Mouse (Mus musculus) urinary bladder, postnatal 36 days (tissue): ENCODE results near the gene Scml4.
A peak's percentile ranks its signal among the peaks of the same experiment; 100 is the strongest.

ENCODE experiments used
- DNase-seq, 2 experiments: peaks; one replicate each; pipeline ENCODE4 v3.0.0; 2022; ENCODE audit warnings: low spot score in 2 of 2, mixed read lengths in 1 of 2

Gene Scml4

DNA sequence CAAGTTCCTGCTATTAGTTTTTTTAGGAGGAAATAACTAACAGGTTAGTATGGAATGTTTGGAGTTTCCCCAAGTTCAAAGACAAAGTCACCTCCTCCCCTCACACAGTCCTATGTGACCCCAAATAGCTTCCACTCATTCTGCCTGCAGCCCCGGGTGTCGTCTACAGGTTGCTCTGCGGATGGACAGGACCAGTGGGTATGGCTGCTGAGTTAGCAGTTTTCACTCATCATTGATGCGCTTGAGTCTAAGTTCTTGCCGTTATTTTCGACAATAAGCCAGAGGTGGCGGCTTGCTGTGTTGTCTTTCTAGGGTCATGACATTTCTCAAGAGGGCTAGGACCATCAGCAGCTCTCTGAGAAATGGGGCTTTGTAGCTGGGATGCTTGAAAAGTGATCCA, 1.3 kb downstream of the Scml4 start:
- no peak for DNase-seq

DNA sequence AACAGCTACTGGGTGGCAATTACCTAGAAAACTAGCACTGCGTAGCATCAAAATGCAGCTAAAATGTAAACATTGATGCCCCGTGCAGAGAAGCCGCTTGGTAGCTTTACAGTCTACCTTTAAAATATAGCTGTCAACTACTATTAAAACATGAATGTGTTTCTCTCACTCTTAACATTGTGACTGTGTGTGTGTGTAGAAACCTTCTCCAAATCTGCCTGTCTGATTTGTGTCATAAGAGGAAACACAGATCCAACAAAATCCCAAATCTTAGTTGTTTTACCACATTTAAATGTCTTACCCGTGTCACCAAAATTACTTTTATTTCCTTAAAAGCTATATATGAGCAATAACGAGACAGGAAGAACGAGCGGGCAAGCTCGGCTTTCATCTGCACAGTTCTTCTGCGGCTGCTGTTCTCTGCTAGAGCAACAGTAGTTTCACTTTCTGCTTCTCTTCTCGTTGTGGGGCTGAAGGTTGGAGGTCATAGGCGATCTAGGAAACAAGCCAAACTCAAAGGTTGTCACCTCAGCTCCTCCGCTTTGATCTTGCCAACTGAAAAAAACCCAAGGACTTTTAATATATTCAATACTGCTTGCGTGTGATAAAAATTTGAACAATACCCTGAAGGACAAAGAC, 2.1 kb downstream of the Scml4 start:
- DNase-seq: peak in 1 of 2 experiments; percentile 20

- no peak for DNase-seq
Measured at GRCm38 (mm10) chr10:42862806-42863205, 2.6 kb downstream of the Scml4 start.

- DNase-seq: peak in 1 of 2 experiments; percentile 40
Measured at GRCm38 (mm10) chr10:42863621-42864391, 3.6 kb downstream of the Scml4 start.

DNA sequence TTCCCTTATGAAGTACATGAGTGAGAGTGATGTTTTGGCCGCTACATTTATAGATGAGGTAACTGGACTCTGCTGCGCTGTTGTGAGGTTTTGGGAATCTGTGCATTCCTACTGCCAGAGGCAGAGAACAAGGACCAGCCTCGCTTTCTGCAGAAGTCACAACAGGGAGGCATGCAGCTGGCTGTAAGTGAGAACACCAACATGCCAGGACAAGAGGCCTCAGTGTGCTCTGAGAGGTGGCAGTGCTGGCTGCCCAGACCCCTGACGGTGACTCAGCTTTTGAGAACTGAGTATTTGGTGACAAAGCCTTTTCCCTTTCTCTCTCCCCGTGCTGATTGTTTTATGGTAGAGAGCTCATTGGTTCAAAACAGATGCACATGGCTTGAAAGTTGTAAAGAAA, 4.5 kb downstream of the Scml4 start:
- DNase-seq: peak in 1 of 2 experiments; percentile 17

DNA sequence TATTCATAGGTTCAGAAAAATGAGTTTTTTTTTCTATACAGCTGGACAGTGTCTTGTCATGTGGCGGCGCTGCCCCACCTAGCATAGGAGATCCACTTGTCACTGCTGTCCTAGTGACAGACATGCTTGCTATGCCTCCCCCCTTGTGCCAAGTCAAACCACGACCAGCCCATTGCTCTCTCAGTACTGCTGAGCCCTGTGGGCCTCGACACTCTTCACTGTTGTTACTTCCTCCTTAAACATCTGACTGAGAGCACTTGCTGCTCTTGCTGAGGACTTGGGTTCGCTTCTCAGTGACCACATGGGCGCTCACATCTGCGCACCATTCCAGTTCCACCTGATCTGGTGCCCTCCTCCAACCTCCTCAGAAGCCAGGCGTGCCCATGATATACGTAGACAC, 8.2 kb downstream of the Scml4 start:
- no peak for DNase-seq

DNA sequence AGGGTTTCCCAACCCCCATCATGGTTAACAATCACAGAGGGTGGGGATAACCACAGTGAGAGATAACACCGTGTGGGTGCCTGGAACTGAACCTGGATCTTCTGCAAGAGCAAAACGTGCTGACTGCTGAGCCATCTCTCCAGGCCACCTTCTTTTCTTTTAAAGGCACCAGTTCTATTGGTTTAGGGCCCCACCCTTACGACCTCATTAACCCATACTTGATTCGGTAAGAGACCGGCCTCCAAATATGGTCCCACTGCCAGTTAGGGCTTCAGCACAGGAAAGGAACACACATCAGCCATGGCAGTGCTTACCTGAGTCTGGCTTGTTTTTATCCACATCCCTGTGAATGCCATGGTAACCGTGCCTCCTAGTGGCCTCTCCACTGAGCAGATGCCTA, 9.3 kb downstream of the Scml4 start:
- no peak for DNase-seq

GRCm38 (mm10) chr10:42872269-42873010, 12.3 kb downstream of the Scml4 start:
- DNase-seq: no peak

DNA sequence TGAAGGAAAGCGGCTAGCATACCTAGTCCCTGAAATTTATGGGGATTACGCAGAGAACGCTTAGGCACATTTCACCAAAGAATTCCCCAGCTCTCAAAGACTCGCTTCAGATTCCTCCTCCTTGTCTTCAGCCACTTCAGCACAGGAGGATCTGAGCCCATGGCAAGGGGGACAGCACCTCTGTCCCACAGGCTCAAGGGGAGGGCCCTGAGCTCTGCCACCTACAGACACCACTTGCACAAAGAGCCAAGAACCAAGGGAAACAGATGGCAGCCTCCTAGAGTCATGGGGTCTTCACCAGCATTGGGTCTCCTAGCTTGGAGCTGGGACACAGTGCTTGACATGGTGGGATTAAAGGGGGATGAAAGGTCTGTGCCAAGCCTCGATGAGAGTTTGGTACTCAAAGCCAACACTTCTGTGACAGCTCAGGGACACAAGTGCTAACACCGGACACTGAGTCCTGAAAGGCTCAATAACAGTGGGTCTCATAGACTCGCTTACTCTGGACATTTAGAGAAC, 13.0 kb downstream of the Scml4 start:
- DNase-seq: no peak

GRCm38 (mm10) chr10:42876172-42876571, 16.0 kb downstream of the Scml4 start:
- no peak for DNase-seq

DNA sequence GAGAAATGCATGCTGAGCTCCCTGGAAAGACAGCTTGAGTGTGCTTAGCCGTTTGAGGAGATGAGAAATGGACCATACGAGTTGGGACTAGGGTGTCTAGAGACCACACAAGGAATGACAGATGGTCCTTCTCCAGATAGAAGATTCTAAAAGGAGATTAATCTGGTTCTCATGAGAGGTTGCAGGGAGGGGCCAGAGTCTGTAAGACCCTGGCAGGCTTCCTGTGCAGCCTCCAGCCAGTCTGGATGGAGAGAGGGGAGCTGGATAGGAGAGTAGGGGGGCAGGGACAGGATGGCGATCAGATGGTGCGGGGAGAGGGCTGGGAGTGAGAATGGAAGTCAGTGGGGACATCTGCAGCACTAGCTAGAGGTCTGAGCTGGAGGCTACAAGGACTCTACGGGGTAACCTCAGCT, 19.1 kb downstream of the Scml4 start:
- DNase-seq: no peak

DNA sequence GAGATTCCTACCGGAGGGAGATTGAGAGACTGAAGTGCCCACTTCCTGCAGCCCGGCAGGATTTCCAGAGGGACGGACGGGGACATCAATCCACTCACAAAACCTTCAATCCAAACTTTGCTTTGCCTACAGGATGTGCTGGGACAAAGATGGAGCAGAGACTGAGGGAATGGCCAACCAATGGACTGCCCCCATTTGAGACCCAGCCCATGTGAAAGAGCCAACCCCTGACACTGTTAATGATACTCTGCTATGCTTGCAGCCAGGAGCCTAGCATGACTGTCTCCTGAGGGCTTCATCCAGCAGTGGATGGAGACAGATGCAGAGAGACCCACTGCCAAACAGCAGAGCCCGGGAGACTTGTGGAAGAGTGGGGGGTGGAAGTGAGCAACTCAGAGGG, 19.5 kb downstream of the Scml4 start:
- DNase-seq: no peak

DNA sequence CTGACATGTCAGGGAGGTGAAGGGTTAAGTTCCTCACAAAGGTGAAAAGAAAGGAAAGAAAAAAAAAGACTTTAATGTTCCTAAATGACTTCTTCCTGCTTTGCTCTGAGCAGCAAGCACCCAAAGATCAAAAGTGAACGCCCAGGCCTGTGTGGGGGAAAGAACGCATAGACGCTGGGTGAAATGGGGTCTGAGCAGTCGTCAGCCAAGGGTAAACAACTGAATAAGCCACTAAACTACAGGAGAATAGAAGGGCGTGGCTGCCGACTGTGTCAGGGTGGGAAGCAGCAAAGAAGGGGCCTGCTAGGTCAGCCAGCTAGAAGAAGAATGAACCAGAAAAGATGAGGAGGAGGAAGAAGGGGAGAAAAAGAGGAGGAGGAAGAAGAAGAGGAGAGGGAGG, 26.9 kb downstream of the Scml4 start:
- no peak for DNase-seq

DNA sequence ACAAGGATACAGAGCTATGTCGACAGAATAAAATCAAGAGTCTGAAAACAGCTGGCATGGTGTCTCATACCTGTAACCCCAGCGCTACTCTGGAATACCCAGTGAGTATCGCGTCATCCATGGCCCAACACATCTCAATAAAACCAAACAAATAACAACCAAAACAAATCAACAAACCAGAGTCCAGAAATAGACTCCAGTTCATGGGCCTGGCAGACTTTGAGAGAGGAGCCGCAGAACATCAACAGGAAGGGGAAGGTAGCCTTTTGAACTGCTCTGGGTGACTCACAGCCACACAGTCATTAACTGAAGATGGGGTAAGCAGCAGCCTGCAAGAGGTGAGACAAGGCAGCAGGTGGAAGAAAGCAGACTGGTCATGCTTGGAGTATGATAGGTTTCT, 28.1 kb downstream of the Scml4 start:
- no peak for DNase-seq

DNA sequence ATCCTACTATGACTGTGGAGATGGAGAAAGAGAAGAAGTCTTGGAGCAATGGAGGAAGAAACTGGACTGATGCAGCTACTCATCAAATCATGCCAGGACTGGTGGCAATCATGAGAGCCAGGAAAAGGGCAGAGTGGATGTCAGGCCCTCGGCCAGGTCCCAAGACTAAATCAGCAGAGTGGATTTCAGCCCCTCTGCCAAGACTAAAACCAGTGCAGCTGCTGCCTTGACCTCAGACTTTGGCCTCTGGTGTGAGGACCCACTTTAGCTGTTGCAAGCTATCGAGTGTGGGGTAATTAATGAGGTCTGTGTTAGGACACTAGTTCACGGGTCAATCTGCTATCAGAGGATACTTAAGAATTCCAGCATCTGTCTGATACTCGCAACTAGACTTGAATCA, 30.2 kb downstream of the Scml4 start:
- no peak for DNase-seq

- DNase-seq: no peak
Measured at GRCm38 (mm10) chr10:42892250-42892649, 32.1 kb downstream of the Scml4 start.

DNA sequence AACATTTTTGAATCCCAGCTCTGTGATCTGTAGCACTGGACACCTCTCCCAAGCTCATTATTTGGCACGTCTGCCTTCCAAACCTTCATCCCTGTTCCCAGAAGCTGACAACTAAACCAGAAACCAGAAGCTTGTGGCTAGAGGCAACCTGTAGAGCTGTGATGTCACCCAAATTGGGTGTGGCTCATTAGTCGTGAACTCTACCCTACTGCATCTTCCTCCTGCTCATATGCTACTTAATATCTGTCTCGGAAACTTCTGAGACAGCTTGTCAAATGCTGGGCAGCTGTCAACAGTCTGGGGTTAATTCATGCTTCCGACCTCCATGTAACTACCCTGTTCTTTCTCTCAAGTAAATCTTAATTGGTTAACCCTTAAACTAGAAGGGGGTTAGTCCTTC, 32.8 kb downstream of the Scml4 start:
- DNase-seq: no peak

- no peak for DNase-seq
Measured at GRCm38 (mm10) chr10:42893857-42894256, 33.7 kb downstream of the Scml4 start.

DNA sequence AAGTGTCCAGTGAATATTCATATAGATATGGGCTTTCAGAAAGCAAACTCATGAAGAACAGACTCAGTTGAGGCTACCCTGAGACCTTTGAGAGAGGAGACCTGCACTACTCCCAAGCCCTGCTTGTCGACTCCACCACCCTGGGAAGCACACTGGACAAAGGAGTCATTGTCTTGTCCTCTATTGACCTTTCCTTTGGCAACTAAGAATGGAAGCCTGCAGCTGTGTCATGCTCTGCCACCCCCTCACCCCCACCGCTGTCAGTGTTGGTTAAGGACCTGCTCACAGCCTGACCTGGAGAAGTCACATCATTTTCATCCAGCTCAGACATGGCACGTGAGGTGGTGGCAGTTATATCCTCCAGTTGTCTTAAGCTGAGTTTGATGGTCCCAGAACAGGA, 34.1 kb downstream of the Scml4 start:
- DNase-seq: no peak

DNA sequence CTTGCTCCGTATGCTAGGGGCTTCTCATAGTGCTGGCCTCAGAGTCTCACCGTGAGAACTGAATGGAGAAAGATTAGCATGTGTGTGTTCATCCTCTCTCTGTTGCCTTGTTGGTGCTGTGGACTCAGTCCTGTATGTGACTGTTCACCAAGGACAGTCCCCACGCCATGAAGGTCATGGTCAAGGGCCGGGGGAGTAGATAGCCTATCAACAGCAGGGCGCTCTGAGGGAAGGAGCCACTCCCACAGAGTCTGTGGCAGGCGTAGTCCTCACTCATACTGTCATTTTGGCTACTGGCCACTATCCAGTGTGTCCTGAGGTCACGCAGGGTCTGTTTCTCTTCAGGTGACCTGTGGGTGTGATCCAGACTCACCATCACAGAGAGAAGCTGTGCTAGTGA, 34.5 kb downstream of the Scml4 start:
- no peak for DNase-seq

DNA sequence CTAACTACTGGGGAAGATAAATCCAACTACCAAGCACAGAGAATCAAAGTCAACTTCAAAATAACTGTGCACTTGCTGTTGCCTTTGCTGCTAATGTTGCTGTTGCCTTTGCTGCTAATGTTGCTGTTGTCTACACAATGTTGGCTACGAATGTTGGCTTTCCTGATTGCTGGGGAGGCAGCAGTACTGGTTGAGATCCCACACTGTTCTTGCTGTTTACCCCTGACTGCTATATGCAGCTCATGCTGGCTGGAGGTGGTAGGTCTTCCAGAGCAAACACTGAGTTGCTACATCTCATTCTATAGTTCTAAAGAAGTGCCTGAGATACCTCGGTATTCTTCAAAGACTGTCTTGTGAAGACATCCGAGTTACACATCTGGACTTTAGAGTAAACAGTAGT, 36.5 kb downstream of the Scml4 start:
- no peak for DNase-seq

DNA sequence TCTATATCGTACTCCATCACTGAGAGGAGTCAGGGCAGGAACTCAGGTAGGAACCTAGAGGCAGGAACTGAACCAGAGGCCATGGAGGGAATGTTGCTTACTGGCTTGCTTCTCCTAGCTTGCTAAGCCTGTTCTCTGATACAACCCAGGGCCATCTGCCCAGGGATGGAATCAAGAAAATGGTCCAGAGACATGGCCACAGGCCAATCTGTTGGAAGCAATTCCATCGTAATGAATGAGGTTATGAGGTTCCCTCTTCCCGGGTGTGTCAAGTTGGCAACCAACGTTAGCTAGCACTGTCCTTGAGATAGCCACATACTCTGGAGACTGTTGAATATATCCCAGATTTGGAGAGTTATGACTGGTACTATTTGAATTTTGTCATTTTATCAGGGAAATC, 37.0 kb downstream of the Scml4 start:
- no peak for DNase-seq

DNA sequence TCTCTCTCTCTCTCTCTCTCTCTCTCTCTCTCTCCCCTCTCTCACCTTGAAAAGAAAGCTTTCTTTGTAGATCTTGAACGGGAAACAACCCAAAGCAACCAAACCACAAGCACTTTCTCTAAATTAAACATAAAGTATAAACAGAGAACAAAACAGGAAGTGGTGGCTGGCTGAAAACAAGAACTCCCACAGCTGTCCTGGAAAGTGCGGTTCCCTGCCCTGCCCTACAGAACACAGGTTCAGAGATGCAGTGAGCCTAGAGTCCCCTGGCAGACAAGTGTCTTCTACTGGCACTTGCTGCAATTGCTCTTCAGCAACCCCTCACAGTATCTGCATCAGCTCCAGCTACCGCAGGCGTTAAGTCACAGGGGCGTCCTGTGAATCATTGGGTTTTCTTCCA, 37.5 kb downstream of the Scml4 start:
- DNase-seq: no peak
